Mouse (Mus musculus) stomach, postnatal 0 days (tissue): ENCODE measurements around the gene Cd151.

Source experiments
- CTCF ChIP-seq: IDR thresholded peaks from 2 replicates; pipeline ENCODE4 v1.5.1; 2016; ENCODE audit warnings: antibody characterized with exemption, low read depth, mild to moderate bottlenecking, moderate library complexity
- EP300 ChIP-seq: optimal IDR thresholded peaks from 2 replicates; pipeline ENCODE3; 2016; ENCODE audit warnings: antibody characterized with exemption

- TF ChIP-seq CTCF, result no peak
- no peak for TF ChIP-seq EP300
These were observed 8.6 kb downstream of the Cd151 start for GRCm38 (mm10) chr7:141475805-141476158.
